Mouse (Mus musculus) embryo, embryonic 11 days (tissue): ENCODE results near the gene Ccdc153.

Experiments used
- DNase-seq: peaks from one replicate; pipeline ENCODE4 v3.0.0-alpha.2; 2015

Gene Ccdc153

GRCm38 (mm10) chr9:44241418-44241817, 942 bp downstream of the Ccdc153 start:
- no peak for DNase-seq

DNA sequence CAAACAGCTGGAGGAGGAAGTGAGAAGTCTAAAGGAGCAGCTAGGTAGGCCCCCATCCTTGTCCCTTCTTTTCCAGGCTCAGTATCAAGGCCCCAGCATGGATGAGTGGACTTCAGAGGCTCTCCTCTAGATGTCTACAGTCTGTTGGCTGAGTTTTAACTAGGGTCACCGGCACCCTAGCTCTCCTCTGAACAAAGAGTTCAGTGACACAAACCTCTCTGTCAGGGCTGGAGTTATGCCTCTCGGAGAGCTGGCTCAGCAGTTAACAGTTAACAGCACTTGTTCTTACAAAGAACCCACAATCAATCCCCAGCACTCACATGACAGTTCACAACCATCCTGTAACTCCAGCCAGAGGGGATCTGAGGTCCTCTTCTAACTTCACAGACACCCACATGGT, 3.1 kb downstream of the Ccdc153 start:
- DNase-seq = no peak

DNA sequence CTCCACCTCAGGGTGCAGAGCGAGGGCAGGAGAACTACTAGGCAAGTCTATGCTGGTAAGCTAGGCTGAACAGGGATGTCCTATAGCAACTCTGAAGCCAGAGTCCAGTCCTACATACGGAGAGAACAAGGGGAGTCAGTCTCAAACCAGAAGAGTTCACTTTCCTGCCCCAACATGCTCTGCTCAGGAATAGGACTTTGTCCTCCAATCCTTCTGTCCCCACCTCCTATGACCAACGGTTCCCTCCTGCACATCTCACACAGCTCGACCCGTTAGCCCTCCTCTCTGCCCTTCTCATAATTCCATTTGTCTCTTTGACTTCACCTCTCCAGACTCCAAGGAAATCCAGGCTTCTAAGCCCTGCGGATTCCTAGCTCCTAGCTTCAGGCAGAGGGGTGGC, 7.4 kb downstream of the Ccdc153 start:
- DNase-seq = no peak

DNA sequence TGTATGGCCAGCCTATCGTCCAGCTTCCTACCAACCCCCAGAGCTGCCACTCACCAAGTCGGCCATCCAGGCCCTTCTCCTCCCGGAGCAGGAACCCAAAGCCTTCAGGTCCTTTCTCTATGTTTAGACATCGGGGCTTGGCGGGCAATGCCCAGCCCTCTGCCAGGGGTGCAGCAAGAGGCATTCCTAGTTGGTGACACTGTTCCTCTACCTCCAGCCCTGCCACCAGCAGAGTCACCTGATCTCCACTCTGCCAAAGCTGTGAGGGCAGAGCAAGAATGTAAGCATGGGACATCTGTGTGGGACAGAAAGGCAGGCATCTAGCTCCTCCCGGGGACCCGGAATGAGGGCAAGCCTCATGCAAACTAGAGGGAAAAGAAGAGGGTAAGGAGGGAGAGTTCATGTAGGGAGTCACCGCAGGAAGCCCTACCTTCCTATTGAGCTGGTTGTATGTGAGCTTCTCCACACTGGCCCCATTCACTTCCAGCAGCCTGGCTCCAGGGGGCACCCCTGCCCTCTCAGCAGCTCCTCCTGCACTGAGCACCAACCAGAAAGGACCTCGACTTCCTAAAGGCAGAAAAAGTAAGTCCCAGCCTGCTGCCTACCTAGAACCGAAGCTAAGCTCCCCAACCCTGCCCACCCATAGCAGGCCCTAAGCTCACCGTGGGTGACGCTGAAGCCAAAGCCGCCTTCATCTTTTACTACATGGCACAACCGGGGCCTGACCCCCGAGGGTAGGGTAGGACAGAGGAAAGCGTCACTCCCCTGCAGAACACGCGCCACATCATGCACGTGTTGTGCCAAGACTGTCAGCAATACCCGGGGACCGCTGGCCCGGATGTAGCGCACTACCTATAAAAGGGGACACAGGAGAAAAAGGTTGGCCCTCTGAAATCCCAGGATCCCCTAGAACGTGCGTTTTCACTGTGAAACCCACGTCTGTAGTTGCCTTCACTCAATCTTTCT, 9.0 kb downstream of the Ccdc153 start:
- DNase-seq = peak; percentile 68

DNA sequence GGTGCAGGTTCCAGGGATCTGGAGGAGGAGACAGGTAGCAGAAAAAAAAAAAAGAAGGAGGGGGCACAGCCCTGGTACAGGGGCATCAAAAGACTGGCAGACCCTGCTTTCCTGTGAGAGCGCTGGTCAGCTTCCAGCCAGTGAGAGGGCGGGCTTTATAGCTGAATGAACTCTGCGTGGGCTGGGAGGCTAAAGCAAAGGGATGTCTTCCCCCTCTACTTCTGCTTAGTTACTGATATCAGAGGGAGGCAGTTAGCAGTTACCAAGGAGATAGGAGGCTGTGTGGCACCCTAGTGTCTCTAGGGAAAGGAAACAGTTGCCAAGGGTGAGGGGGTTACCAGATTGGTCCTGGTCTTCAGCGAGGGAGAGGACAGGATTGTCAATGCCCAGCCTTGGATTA, 10.0 kb downstream of the Ccdc153 start:
- no peak for DNase-seq

- no peak for DNase-seq
These were observed 10.8 kb downstream of the Ccdc153 start, which contains the start of gene Pdzd3 for GRCm38 (mm10) chr9:44251314-44251713. Pdzd3 (minus strand) TSS chr9:44251471.

- no peak for DNase-seq
These were observed 13.0 kb downstream of the Ccdc153 start for GRCm38 (mm10) chr9:44253441-44253840.

DNA sequence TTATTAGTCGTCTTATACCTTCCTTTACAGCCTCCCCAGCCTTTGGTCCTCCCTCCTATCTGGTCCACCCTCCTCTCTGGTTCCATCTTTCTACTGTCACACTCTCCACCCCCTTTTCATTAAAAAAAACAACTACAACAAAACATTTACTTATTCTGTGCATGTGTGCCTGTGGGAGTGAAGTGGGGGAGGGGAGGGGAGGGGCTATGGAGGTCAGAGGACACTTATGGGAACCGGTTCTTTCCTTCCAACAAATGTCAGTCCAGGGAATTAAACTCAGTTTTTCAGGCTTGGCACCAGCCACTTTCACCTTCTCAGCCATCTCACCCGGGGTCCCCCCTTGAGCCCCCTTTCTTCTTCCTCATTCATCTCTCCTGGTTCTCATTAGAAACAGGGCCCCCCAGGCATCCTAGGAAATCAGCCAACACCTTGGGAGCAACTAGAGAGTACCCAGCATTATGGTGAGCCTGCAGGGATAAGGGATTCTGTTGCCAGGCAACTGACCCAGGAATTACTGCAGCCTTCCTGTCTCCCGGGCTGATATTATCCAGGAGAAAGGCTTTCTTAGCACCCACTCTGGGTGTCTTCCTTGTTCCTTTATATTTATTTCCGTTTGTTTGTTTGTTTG, 14.1 kb downstream of the Ccdc153 start:
- DNase-seq = peak; percentile 58

DNA sequence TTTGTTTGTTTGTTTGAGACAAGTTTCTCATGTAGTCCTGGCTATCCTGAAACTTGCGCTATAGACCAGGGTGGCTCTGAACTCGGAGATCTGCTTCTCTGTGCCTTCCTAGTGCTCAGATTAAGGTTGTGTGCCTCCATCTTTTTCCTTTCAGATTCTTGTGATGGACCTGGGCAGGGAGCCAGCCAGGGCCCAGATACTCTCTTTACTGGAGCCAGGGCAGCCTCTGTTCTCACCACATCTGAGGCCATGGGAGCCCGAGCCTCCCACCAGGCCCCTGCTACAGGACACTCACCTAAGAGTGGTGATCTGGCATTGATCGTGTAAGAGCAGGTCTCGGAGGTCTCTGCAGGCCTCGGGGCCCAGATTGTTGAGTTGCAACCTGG, 14.7 kb downstream of the Ccdc153 start:
- DNase-seq = no peak

- DNase-seq = no peak
These were observed 15.7 kb downstream of the Ccdc153 start for GRCm38 (mm10) chr9:44256213-44256612.

DNA sequence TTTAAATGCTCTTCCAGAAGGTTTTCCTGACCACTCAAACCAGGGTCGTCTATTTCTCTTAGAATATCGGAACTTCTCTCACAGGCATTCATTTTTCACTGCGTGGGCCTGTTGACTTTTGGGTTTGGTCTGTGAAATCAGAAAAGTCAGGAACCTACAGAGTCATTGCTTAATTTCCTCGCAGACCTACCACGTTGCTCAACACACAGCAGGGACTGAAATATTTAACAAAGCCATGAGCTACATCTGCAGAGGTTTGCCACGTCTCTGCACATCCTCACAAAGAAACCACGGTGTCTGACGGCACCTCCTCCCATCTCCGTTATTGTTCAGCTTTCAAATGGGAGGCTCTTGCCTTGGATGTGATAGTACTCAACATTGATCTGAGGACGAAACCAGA, 18.5 kb downstream of the Ccdc153 start:
- no peak for DNase-seq

GRCm38 (mm10) chr9:44261388-44261787, 20.9 kb downstream of the Ccdc153 start:
- DNase-seq = no peak

DNA sequence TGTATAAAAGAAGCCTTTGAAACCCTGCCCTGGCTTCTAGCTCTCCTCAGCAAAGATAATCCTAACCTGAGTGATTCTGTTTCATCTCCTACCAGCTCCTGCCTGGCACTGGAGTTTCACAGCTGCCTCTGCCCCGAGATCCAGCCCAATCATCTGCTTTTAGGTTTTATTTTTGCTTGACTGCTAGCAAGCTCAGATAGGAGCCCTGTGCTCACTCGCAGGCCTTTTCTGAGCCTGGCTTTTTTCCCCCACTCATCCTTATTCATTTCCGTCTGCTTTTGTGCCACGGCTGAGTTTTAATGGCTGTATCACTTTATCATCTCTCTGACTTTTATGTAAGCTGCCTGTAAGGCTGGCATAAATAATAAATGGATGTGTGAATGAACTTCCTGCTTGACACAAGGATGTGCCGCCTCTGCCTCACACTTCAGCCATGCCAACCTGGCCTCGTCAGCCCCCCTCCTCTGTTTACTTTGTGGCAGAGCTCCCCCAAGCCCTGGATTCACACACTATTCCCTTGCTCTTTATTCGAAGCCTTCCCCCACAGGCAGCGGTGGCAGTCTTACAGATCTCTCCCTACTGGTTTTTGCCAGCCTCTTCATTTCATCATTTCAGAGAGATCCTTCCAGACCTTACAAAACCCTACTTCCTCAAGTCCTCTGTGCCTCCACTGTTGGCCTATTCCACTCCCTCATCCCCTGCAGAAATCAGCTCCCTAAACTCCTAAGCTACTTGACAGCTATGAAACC, 26.2 kb downstream of the Ccdc153 start:
- no peak for DNase-seq

- peak; percentile 47 for DNase-seq
These were observed 27.0 kb downstream of the Ccdc153 start for GRCm38 (mm10) chr9:44267319-44268026.

DNA sequence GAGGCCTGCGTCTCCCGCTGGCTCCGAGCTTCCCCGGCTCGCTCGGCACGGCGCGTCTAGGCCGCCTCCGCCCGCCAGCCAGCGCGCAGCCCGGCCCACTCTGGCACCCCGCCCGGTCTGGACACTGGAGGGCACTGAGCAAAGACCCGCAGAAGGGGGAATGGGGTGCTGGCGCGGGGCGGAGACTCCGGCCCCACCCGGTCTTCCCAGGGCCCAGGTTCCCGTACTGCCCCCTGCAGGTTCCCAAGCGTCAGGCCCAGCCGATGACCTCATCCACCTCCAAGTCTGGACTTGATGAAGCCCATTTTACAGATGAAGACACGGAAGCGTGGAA, 27.5 kb downstream of the Ccdc153 start:
- DNase-seq = peak; percentile 83

DNA sequence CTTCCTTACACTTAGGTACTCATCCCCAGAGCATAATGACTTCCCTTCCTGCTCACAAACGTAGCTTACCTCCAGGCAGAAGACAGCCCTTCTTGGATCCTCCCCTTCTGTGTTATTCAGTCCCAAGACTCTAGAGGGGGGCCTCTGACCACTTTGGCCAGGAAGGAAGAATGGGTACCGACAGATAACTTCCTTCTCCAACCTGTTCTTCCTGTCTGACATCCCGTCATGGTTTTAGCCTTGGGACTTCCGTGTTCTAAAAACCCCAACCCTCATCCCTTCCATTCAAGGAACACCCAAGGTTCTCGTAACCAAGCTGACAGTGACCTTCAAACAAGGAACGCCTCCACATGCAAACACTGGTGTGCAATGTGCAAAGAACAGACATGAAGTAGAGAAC, 28.0 kb downstream of the Ccdc153 start, which contains the start of gene Nlrx1:
Nlrx1 (minus strand) TSS at position 168 of the 400 bp plus-strand sequence.
- DNase-seq = no peak

- DNase-seq = no peak
These were observed 28.6 kb downstream of the Ccdc153 start for GRCm38 (mm10) chr9:44269077-44269476.

GRCm38 (mm10) chr9:44269973-44270372, 29.5 kb downstream of the Ccdc153 start:
- no peak for DNase-seq

DNA sequence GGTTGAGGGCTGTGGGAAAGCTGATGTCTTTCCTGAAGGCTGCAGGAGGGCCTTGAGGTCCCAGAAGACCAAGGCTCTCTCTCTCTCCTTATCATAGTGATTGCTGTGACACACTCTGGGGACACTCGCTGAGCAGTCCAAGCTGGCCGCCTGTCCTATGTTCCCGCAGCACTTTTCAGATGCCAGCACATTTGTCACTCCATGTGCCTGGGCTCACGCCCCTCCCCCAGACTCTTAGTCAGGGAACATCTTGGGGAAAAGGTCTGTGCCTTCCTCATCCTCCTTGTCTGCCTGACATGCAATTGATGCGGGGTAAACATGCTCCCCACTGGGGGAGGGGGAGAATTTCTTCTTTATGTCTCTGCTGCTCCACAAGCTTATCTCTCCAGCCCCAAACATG, 42.7 kb downstream of the Ccdc153 start:
- DNase-seq = no peak

DNA sequence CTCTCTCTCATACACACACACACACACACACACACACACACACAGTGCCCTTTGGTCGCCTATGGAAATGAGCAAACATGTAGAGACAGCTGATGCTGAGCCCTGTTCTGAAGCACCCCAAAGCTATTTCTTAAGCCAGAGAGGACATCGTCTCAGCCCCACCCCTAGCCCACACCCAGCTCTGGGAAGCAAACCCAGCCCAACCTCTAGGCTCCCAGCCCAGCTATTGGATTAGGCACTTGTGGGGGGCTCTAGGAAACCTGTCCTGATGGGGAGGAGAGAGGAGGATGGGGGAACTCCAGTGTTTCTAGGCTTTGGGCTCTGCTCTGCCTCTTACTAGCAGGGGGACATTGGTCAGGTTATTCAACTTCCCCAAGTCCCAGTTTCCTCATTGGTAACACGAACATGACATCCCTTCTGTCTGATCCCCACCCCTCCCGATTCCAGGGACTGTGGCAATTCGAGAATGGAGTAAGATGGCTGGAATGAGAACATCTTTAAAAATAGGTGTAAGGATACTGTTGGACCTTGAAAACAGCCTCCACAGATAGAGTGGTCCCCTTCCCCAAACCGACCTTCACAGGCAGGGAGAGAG, 45.9 kb downstream of the Ccdc153 start:
- DNase-seq = peak; percentile 11

- DNase-seq = no peak
These were observed 46.5 kb downstream of the Ccdc153 start for GRCm38 (mm10) chr9:44287003-44287400.

DNA sequence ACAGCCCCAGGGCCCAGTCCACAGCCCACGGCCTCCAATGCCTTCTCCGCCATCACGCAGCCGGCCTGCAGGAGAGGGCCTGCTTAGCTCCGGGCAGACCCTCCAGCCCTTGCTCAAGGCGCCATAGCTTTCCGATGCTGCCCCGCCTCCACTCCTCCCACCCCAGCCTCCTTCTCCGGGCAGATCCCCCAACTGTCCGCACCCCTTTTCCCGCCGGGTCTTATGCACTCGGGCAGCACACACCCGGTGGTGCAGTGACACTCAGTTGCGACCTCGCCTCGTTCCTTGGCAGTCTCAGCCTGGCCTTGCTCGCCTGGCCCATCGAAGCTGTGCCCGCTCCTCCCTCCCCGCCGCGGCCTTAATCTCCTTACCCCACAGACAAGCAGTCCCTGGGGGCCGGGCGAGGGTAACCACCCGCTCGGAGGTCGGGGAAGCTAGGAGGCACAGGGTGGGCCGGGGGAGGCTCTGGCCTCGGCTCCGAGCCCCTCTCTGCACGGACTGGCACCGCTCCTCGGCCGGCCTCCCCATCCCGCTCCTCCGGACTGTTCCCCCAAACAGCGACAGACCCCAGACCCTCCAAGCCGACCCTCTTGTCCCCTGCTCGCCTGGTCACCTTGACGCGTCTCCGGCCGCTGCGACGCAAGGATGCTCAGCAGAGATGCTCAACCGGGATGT, 47.1 kb downstream of the Ccdc153 start:
- DNase-seq = peak; percentile 67
